In the genomic region with DNA sequence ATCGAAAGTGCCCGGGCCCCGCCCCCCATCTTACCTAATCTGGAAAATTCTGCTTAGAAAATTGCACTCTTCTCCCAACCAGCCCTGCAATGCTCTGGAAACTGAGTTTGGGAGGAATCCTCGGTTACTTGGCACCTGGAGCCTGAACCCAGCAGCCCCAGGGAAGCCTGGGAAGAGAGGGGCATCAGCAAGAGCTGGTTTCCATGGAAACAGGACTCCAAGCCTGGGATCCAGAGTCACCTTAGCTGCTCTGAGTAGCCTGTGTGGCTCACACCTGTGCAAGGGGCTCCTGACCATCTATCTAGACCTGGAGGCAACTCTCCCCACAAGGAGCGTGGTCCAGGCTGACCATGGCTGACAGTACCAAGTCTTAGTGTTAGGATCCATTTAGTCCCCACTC, we compare ENCODE assay signal across 26 mouse cellular contexts. TPM values are rescaled to one million over a fixed set of nuclear protein-coding genes. Genes with fewer than 3 reads are reported as not detected.
DNase-seq lines count a peak whose midpoint lies in the region; ATAC-seq and TF ChIP-seq lines count a peak whose summit lies in the region.
"Had no signal": no experiment of that assay in that cellular context is flagged by ENCODE, and none has a peak within 500 bp of the region (broad histone marks: within the 10 kb centered on the region; RNA-seq: fewer than 3 reads in every experiment).

No protein-coding gene starts in this region.

- H3K9ac ChIP-seq in midbrain, embryonic 13.5 days (replicated peaks), result no peak overlapping the region
- no peak overlapping the region for H3K9ac ChIP-seq in midbrain, embryonic 16.5 days (ENCODE audit: low read depth, low read length)
- no peak overlapping the region for H3K9ac ChIP-seq in midbrain, postnatal 0 days (replicated peaks; ENCODE audit: low read length, poor library complexity, severe bottlenecking)
- no peak overlapping the region for H3K9ac ChIP-seq in midbrain, embryonic 15.5 days
- H3K9ac ChIP-seq: embryonic facial prominence, embryonic 13.5 days; embryonic facial prominence, embryonic 15.5 days; forebrain, embryonic 12.5 days had no signal

- no peak overlapping the region for H3K27ac ChIP-seq in midbrain, embryonic 13.5 days
- H3K27ac ChIP-seq in midbrain, embryonic 16.5 days (ENCODE audit: low read length), result no peak overlapping the region
- H3K27ac ChIP-seq in midbrain, postnatal 0 days (ENCODE audit: low read depth, low read length), result no peak overlapping the region
- no peak overlapping the region for H3K27ac ChIP-seq in midbrain, embryonic 15.5 days
- H3K27ac ChIP-seq: embryonic facial prominence, embryonic 15.5 days; forebrain, embryonic 10.5 days; forebrain, embryonic 12.5 days had no signal

- no peak overlapping the region for H3K4me2 ChIP-seq in midbrain, embryonic 13.5 days (replicated peaks)
- no peak overlapping the region for H3K4me2 ChIP-seq in midbrain, embryonic 16.5 days (ENCODE audit: low read length)
- H3K4me2 ChIP-seq in midbrain, postnatal 0 days (ENCODE audit: low read depth, low read length, poor library complexity, severe bottlenecking), result no peak overlapping the region
- no peak overlapping the region for H3K4me2 ChIP-seq in midbrain, embryonic 15.5 days
- H3K4me2 ChIP-seq: embryonic facial prominence, embryonic 13.5 days; embryonic facial prominence, embryonic 15.5 days; forebrain, embryonic 12.5 days had no signal

- peak; percentile 17 for DNase-seq in cerebellum, adult 9-10 months
- no peak for DNase-seq in cerebellum, postnatal 36 days
- peak; percentile 53 for DNase-seq in midbrain, postnatal 0 days (ENCODE audit: low spot score)
- DNase-seq: adrenal gland, adult 2 months; adrenal gland, postnatal 10 days; adrenal gland, postnatal 25 days; B cell, adult 2 months; cerebellum, adult 11 months; cerebellum, adult 18-20 months; cerebellum, postnatal 10 days; embryo, embryonic 11 days had no signal

- H3K9me3 ChIP-seq in midbrain, embryonic 13.5 days, result no peaks in the 10 kb centered on the region
- no peaks in the 10 kb centered on the region for H3K9me3 ChIP-seq in midbrain, embryonic 16.5 days (replicated peaks; ENCODE audit: control insufficient read depth, low read length, poor library complexity, severe bottlenecking)
- no peaks in the 10 kb centered on the region for H3K9me3 ChIP-seq in midbrain, postnatal 0 days (ENCODE audit: low read length)
- H3K9me3 ChIP-seq in midbrain, embryonic 15.5 days, result no peaks in the 10 kb centered on the region
- H3K9me3 ChIP-seq: embryonic facial prominence, embryonic 13.5 days; embryonic facial prominence, embryonic 15.5 days; forebrain, embryonic 10.5 days; forebrain, embryonic 12.5 days had no signal

- TF ChIP-seq CTCF in midbrain, postnatal 0 days (IDR thresholded peaks at IDR 0.05), result no peak

- 82% methylated on average over 5 of the region's 5 CpGs for WGBS in midbrain, embryonic 13.5 days
- WGBS in midbrain, embryonic 16.5 days, result 83% methylated on average over 5 of the region's 5 CpGs
- WGBS in midbrain, postnatal 0 days, result 75% methylated on average over 5 of the region's 5 CpGs
- 78% methylated on average over 5 of the region's 5 CpGs for WGBS in midbrain, embryonic 15.5 days

- peak; percentile 43; the same call in 1 of the 2 replicates for ATAC-seq in midbrain, embryonic 13.5 days
- no peak for ATAC-seq in midbrain, embryonic 16.5 days
- ATAC-seq in midbrain, postnatal 0 days (ENCODE audit: low FRiP score), result no peak
- no peak for ATAC-seq in midbrain, embryonic 15.5 days (replicated peaks)
- ATAC-seq: CD4-positive, CD25-positive, alpha-beta regulatory T cell, adult 4 months; forebrain, embryonic 14.5 days; forebrain, embryonic 16.5 days; Patski had no signal

- H3K36me3 ChIP-seq in midbrain, embryonic 13.5 days, result no peaks in the 10 kb centered on the region
- H3K36me3 ChIP-seq in midbrain, embryonic 16.5 days (ENCODE audit: control insufficient read depth, insufficient read depth, low read length), result no peaks in the 10 kb centered on the region
- H3K36me3 ChIP-seq in midbrain, postnatal 0 days (ENCODE audit: insufficient read depth, low read length), result no peaks in the 10 kb centered on the region
- no peaks in the 10 kb centered on the region for H3K36me3 ChIP-seq in midbrain, embryonic 15.5 days (replicated peaks)
- H3K36me3 ChIP-seq: embryonic facial prominence, embryonic 13.5 days; embryonic facial prominence, embryonic 15.5 days; forebrain, embryonic 10.5 days; forebrain, embryonic 12.5 days; G1E had no signal

- H3K4me3 ChIP-seq in midbrain, embryonic 13.5 days (replicated peaks), result no peak overlapping the region
- no peak overlapping the region for H3K4me3 ChIP-seq in midbrain, embryonic 16.5 days (ENCODE audit: low read depth, low read length)
- no peak overlapping the region for H3K4me3 ChIP-seq in midbrain, postnatal 0 days (ENCODE audit: low read depth, low read length)
- no peak overlapping the region for H3K4me3 ChIP-seq in midbrain, embryonic 15.5 days
- H3K4me3 ChIP-seq: embryonic facial prominence, embryonic 13.5 days; embryonic facial prominence, embryonic 15.5 days; erythroblast, embryonic 14.5 days; forebrain, embryonic 10.5 days; forebrain, embryonic 12.5 days had no signal

- peaks cover 4% of the 10 kb centered on the region; the same call in 1 of the 2 replicates for H3K27me3 ChIP-seq in midbrain, embryonic 13.5 days
- no peaks in the 10 kb centered on the region; the same call in 1 of the 2 replicates for H3K27me3 ChIP-seq in midbrain, embryonic 16.5 days (ENCODE audit: control insufficient read depth, insufficient read depth, low read depth, low read length)
- no peaks in the 10 kb centered on the region for H3K27me3 ChIP-seq in midbrain, postnatal 0 days (ENCODE audit: insufficient read depth, low read length)
- H3K27me3 ChIP-seq in midbrain, embryonic 15.5 days (replicated peaks), result peaks cover 1% of the 10 kb centered on the region; the same call in 1 of the 2 replicates
- H3K27me3 ChIP-seq: embryonic facial prominence, embryonic 15.5 days had no signal

- H3K4me1 ChIP-seq in midbrain, embryonic 13.5 days (replicated peaks), result 0 out of 2 replicates have a peak, but pooled peaks cover 8% of the 10 kb centered on the region
- H3K4me1 ChIP-seq in midbrain, embryonic 16.5 days (ENCODE audit: control insufficient read depth, insufficient read depth, low read length), result peaks cover 13% of the 10 kb centered on the region
- peaks cover 8% of the 10 kb centered on the region; the same call in 1 of the 2 replicates for H3K4me1 ChIP-seq in midbrain, postnatal 0 days (ENCODE audit: insufficient read depth, low read length)
- H3K4me1 ChIP-seq in midbrain, embryonic 15.5 days, result peaks cover 12% of the 10 kb centered on the region; the same call in 1 of the 2 replicates

RNA-seq across cellular contexts. Expression of a gene that starts 56.1 kb away (rescaled TPM):
- polyA plus RNA-seq in midbrain, embryonic 13.5 days (2015; fragmentation: Nextera tagmentation; extraction: Ambion mirVana), result 0.54 and 0.75 TPM in 2 replicates
- 1.3 and 1.6 TPM in 2 replicates for polyA plus RNA-seq in midbrain, embryonic 16.5 days (2015; fragmentation: Nextera tagmentation; extraction: Ambion mirVana)
- total RNA-seq in midbrain, postnatal 0 days (2014; rRNA removed), result 2.4 and 3.1 TPM in 2 replicates
- polyA plus RNA-seq in midbrain, postnatal 0 days (2015; fragmentation: Nextera tagmentation; extraction: Ambion mirVana), result 3.1 and 3.8 TPM in 2 replicates
- 1.0 and 1.1 TPM in 2 replicates for polyA plus RNA-seq in midbrain, embryonic 15.5 days (2015; fragmentation: Nextera tagmentation; extraction: Ambion mirVana)
- total RNA-seq: CH12.LX; common myeloid progenitor, adult 5-6 weeks had no signal
- polyA plus RNA-seq: CD4-positive, CD25-positive, alpha-beta regulatory T cell, adult 4 months; erythroblast, embryonic 14.5 days; G1E; Patski had no signal

Comparison
In these comparisons a context has a peak if more than half of its experiments do, and no peak if none do; other contexts are left out.
1. DNase-seq: peak in cerebellum, adult 9-10 months (single experiment) and midbrain, postnatal 0 days (single experiment); none in cerebellum, postnatal 36 days (0 of 2).